Mouse (Mus musculus): ENCODE results near the gene Dyrk3.

- no peak for TF ChIP-seq POLR2A (IDR thresholded peaks at IDR 0.05; ENCODE audit: borderline replicate concordance, control insufficient read depth, low read depth, low read length)
- no peak for TF ChIP-seq CTCF (IDR thresholded peaks at IDR 0.05; ENCODE audit: control insufficient read depth, insufficient read depth, low read length)
These were observed 45.1 kb upstream of the Dyrk3 start for GRCm38 (mm10) chr1:131183201-131183600.
